Mouse (Mus musculus) small intestine, adult 2 months (tissue): ENCODE measurements around the gene Zfp933. TPM values are rescaled to one million over a fixed set of nuclear protein-coding genes. Genes with fewer than 3 reads are reported as not detected.
"Not testable (repeated sequence)": the region's sequence is repeated elsewhere in the genome, so short reads cannot be mapped to it uniquely, and the experiment has no call there.

Experiments used
- H3K27ac ChIP-seq: fragments of 200-500 bp; 2 replicates; pipeline ENCODE4 v1.5.1; 2012; ENCODE audit warnings: low read depth, low read length, control low read depth, inconsistent platforms; ENCODE audit not compliant: insufficient read depth
- H3K27me3 ChIP-seq: fragments of 200-500 bp; 2 replicates; pipeline ENCODE4 v1.6.1; 2012; ENCODE audit warnings: mild to moderate bottlenecking, moderate library complexity, low read length, inconsistent platforms; ENCODE audit not compliant: control insufficient read depth, insufficient read depth
- H3K36me3 ChIP-seq: fragments of 200-500 bp; 2 replicates; pipeline ENCODE4 v1.6.1; 2012; ENCODE audit warnings: mild to moderate bottlenecking, low read length, control low read depth, inconsistent platforms; ENCODE audit not compliant: control insufficient read depth, insufficient read depth
- H3K4me1 ChIP-seq: fragments of 200-500 bp; 2 replicates; pipeline ENCODE4 v1.6.1; 2012; ENCODE audit warnings: low read length, inconsistent platforms, mixed read lengths; ENCODE audit not compliant: control insufficient read depth, insufficient read depth, insufficient read length
- H3K4me3 ChIP-seq: fragments of 200-500 bp; 2 replicates; pipeline ENCODE4 v1.5.1; 2012; ENCODE audit warnings: low read depth, mild to moderate bottlenecking, control low read depth, inconsistent platforms, low read length, moderate library complexity
- CTCF ChIP-seq: fragments of 200-500 bp; IDR thresholded peaks from 2 replicates; pipeline ENCODE4 v1.5.1; 2012; ENCODE audit warnings: low read depth, mild to moderate bottlenecking, control low read depth, inconsistent platforms, low read length, moderate library complexity, mixed read lengths; ENCODE audit not compliant: insufficient replicate concordance, insufficient read length; ENCODE audit errors: extremely low read depth
- POLR2A ChIP-seq: fragments of 200-500 bp; IDR thresholded peaks from 2 replicates; pipeline ENCODE4 v1.6.1; 2012; ENCODE audit warnings: low read depth, mild to moderate bottlenecking, control low read depth, inconsistent platforms, low read length, moderate library complexity
- WGBS: fragments of 180-500 bp; shearing (Covaris S2); methylation state at CpG from one replicate; pipeline ENCODE4 v1.1.7; 2018; 5-methylcytosine and 5-hydroxymethylcytosine counted together
- polyA plus RNA-seq: library from polyadenylated mRNA; depleted of rRNA; stranded (reverse); fragments of >200 nt; gene quantifications from 2 replicates; pipeline ENCODE4 v1.2.3, GENCODE M21; 2012

The Zfp933 gene
- polyA plus RNA-seq, 1 experiment, result 0.13 TPM

- H3K36me3 ChIP-seq, result no peaks in the 10 kb centered on the region
- H3K4me1 ChIP-seq, result no peaks in the 10 kb centered on the region
- TF ChIP-seq CTCF (no peak), POLR2A (no peak)
- WGBS, result 68% methylated on average over 2 of the region's 2 CpGs
- H3K4me3 ChIP-seq, result no peak overlapping the region
- no peak overlapping the region for H3K27ac ChIP-seq
- no peaks in the 10 kb centered on the region for H3K27me3 ChIP-seq
Measured at GRCm38 (mm10) chr4:147814592-147815167, 33.5 kb downstream of the Zfp933 start.

- TF ChIP-seq POLR2A (no peak), CTCF (no peak)
- Histone ChIP-seq H3K27me3 (no peaks in the 10 kb centered on the region), H3K27ac (no peak overlapping the region), H3K4me3 (no peak overlapping the region), H3K4me1 (no peaks in the 10 kb centered on the region), H3K36me3 (no peaks in the 10 kb centered on the region)
- WGBS, result 47% methylated on average over 5 of the region's 5 CpGs
Measured at GRCm38 (mm10) chr4:147813249-147813765, 34.9 kb downstream of the Zfp933 start.

GRCm38 (mm10) chr4:147809966-147810304, 38.2 kb downstream of the Zfp933 start:
- not testable (repeated sequence) for H3K4me1 ChIP-seq, H3K27me3 ChIP-seq, H3K4me3 ChIP-seq, H3K27ac ChIP-seq, H3K36me3 ChIP-seq
- 54% methylated on average over 2 of the region's 2 CpGs for WGBS

GRCm38 (mm10) chr4:147809292-147809965, 38.7 kb downstream of the Zfp933 start, which contains the start of gene Zfp984:
Gene Zfp984, minus strand, starts transcription at chr4:147809788.
- H3K27me3 ChIP-seq, H3K36me3 ChIP-seq, H3K4me1 ChIP-seq: not testable (repeated sequence)
- peak within 1 kb of the TSS; percentile 60 for H3K27ac ChIP-seq
- H3K4me3 ChIP-seq, result peak within 1 kb of the TSS; percentile 64
- 14% methylated on average over 15 of the region's 15 CpGs for WGBS

- H3K27me3 ChIP-seq, H3K4me3 ChIP-seq, H3K4me1 ChIP-seq, H3K27ac ChIP-seq, H3K36me3 ChIP-seq: not testable (repeated sequence)
- 69% methylated on average over 4 of the region's 4 CpGs for WGBS
Measured at GRCm38 (mm10) chr4:147808483-147808882, 39.7 kb downstream of the Zfp933 start.

- H3K36me3 ChIP-seq, H3K27ac ChIP-seq, H3K27me3 ChIP-seq, H3K4me1 ChIP-seq, H3K4me3 ChIP-seq: not testable (repeated sequence)
- 92% methylated on average over 1 of the region's 1 CpGs for WGBS
Measured at GRCm38 (mm10) chr4:147795308-147795707, 52.9 kb downstream of the Zfp933 start.

- not testable (repeated sequence) for H3K4me3 ChIP-seq, H3K27me3 ChIP-seq, H3K36me3 ChIP-seq, H3K27ac ChIP-seq, H3K4me1 ChIP-seq
- 91% methylated on average over 3 of the region's 3 CpGs for whole genome bisulfite sequencing
Measured at GRCm38 (mm10) chr4:147794026-147794665, 54.0 kb downstream of the Zfp933 start.

- H3K4me3 ChIP-seq, H3K36me3 ChIP-seq, H3K27me3 ChIP-seq, H3K4me1 ChIP-seq, H3K27ac ChIP-seq: not testable (repeated sequence)
- 65% methylated on average over 2 of the region's 2 CpGs for WGBS
Measured at GRCm38 (mm10) chr4:147793390-147793916, 54.7 kb downstream of the Zfp933 start.

- H3K36me3 ChIP-seq, H3K4me1 ChIP-seq, H3K27ac ChIP-seq, H3K27me3 ChIP-seq, H3K4me3 ChIP-seq: not testable (repeated sequence)
Measured at GRCm38 (mm10) chr4:147791729-147792128, 56.4 kb downstream of the Zfp933 start.
